Mouse (Mus musculus): ENCODE measurements around the gene Cavin2. TPM values are rescaled to one million over a fixed set of nuclear protein-coding genes. Genes with fewer than 3 reads are reported as not detected.

The Cavin2 gene
- total RNA-seq, 1 experiment = 0.13 TPM

DNA sequence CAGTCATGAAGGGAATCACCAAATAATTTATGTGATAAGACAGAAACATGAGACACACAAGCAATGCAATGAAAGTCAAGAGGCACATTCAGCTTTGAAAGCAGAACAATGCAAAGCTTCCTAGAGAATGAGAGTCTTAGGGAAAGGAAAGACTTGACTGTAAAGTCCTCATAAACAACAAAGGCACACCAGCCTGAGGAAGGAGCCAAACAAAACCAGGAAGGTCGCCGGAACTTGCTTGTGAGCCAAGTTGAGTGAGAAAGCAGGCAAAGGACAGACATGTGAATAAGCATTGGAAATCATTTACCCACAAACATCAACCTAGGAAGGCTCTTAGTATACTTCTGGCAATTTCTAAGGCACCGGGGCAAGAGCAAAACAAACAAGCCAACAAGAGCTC lies 43.5 kb upstream of the Cavin2 start:
- H3K36me3 ChIP-seq (ENCODE audit: control insufficient read depth, insufficient read depth, low read length, poor library complexity, severe bottlenecking) = no peaks in the 10 kb centered on the region
- no peaks in the 10 kb centered on the region for H3K9me3 ChIP-seq (ENCODE audit: control insufficient read depth, insufficient read depth, low read depth, low read length)
- no peak overlapping the region for H3K4me3 ChIP-seq (ENCODE audit: insufficient read depth in 1 of 2, low read depth in 1 of 2, low read length in 2 of 2, poor library complexity in 1 of 2, severe bottlenecking in 1 of 2)
- H3K27ac ChIP-seq (ENCODE audit: insufficient read depth, low read depth, low read length, poor library complexity, severe bottlenecking) = no peak overlapping the region
- H3K4me1 ChIP-seq (ENCODE audit: control insufficient read depth in 2 of 2, insufficient read depth in 2 of 2, low read length in 2 of 2, poor library complexity in 1 of 2) = no peaks in the 10 kb centered on the region
- no peak overlapping the region for H3K9ac ChIP-seq (ENCODE audit: insufficient read depth, low read depth, low read length, poor library complexity, severe bottlenecking)
- no peak for DNase-seq (ENCODE audit: low read depth, low spot score)
- TF ChIP-seq HCFC1 (IDR thresholded peaks at IDR 0.05; ENCODE audit: borderline replicate concordance, insufficient read depth, low read length) = no peak
- no peak for TF ChIP-seq ZC3H11A (IDR thresholded peaks at IDR 0.05; ENCODE audit: borderline replicate concordance, low read depth, low read length)
- no peak for TF ChIP-seq MAFK (IDR thresholded peaks at IDR 0.05; ENCODE audit: insufficient read depth, low read depth, low read length)
- TF ChIP-seq ZNF384 (IDR thresholded peaks at IDR 0.05; ENCODE audit: low read depth, low read length) = no peak
- TF ChIP-seq CHD2 (IDR thresholded peaks at IDR 0.05; ENCODE audit: low read depth, low read length) = no peak
- in situ Hi-C loops (cut with MboI; ENCODE audit: low sequenced_read_pairs in 2 of 2, unreplicated experiment in 2 of 2) = no loop called here

DNA sequence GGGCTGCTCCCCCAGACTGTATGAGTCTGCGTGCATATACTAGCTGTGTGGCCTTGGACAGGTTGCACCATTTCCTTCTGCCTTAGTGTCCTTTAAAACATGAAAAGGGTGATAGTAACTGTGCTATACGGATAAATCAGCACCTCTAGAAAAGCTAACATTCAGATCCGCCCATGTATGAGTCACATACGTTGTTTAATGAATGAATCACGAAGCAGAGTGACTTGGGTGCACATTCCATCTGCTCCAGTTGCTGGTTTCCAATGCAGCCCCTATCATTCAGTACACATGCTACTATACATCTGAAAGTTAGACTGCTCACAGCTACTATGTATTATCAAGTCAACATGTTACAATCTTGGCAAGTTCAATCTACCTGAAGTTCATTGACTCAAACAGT lies 38.6 kb upstream of the Cavin2 start:
- TF ChIP-seq ZC3H11A (IDR thresholded peaks at IDR 0.05; ENCODE audit: borderline replicate concordance, low read depth, low read length) (no peak), CHD2 (IDR thresholded peaks at IDR 0.05; ENCODE audit: low read depth, low read length) (no peak), MAFK (IDR thresholded peaks at IDR 0.05; ENCODE audit: insufficient read depth, low read depth, low read length) (no peak), ZNF384 (IDR thresholded peaks at IDR 0.05; ENCODE audit: low read depth, low read length) (no peak)
- no peak overlapping the region for H3K4me3 ChIP-seq (ENCODE audit: insufficient read depth in 1 of 2, low read depth in 1 of 2, low read length in 2 of 2, poor library complexity in 1 of 2, severe bottlenecking in 1 of 2)
- no peak for DNase-seq (ENCODE audit: low read depth, low spot score)
- no peak overlapping the region for H3K9ac ChIP-seq (ENCODE audit: insufficient read depth, low read depth, low read length, poor library complexity, severe bottlenecking)
- in situ Hi-C loops (cut with MboI; ENCODE audit: low sequenced_read_pairs in 2 of 2, unreplicated experiment in 2 of 2) = no loop called here
- H3K27ac ChIP-seq (ENCODE audit: insufficient read depth, low read depth, low read length, poor library complexity, severe bottlenecking) = no peak overlapping the region
- no peaks in the 10 kb centered on the region for H3K9me3 ChIP-seq (ENCODE audit: control insufficient read depth, insufficient read depth, low read depth, low read length)
- H3K36me3 ChIP-seq (ENCODE audit: control insufficient read depth, insufficient read depth, low read length, poor library complexity, severe bottlenecking) = no peaks in the 10 kb centered on the region
- no peaks in the 10 kb centered on the region for H3K4me1 ChIP-seq (ENCODE audit: control insufficient read depth in 2 of 2, insufficient read depth in 2 of 2, low read length in 2 of 2, poor library complexity in 1 of 2)

DNA sequence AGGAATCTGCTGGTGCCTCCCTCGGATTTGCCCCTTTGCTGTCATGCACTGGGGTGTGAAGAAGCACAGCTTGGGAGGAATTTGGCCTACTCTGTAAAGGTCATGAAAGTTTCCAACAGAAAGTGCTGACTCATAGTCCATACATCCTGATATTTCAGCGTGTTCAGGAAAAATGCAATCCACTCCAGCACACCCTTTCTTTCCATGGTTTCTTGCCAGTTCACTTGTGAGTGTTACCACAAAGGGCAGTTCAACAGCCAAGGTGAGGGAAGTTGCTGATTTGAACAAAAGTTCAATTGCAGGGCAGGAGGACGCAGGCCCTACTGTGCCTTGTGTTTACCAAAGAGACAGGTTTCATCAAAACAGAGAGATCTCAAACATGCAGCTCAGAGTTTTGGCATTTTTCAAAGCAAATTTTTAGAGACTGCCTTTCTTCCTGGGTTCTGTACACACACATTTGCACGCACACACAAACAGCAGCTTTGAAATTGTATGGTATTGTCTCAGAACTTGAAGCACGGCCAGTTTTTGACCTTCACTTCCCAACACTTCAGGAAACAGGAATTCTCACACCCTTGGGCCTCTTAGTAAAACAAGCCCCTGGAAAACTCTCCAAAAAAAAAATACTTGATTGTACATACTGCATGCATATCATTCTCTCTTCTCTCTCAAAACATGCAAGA lies 23.7 kb upstream of the Cavin2 start:
- in situ Hi-C loops (cut with MboI; ENCODE audit: low sequenced_read_pairs in 2 of 2, unreplicated experiment in 2 of 2) = no loop called here
- TF ChIP-seq ZNF384 (IDR thresholded peaks at IDR 0.05; ENCODE audit: low read depth, low read length) (0 out of 2 replicates have a peak, but pooled peaks have one; percentile 1), CHD2 (IDR thresholded peaks at IDR 0.05; ENCODE audit: low read depth, low read length) (no peak), ZC3H11A (IDR thresholded peaks at IDR 0.05; ENCODE audit: borderline replicate concordance, low read depth, low read length) (no peak), MAFK (IDR thresholded peaks at IDR 0.05; ENCODE audit: insufficient read depth, low read depth, low read length) (peak; percentile 73)
- Histone ChIP-seq H3K4me1 (ENCODE audit: control insufficient read depth in 2 of 2, insufficient read depth in 2 of 2, low read length in 2 of 2, poor library complexity in 1 of 2) (peaks cover 0 to 2% of the 10 kb centered on the region in 2 experiments; a peak in 1 of 4 replicates), H3K36me3 (ENCODE audit: control insufficient read depth, insufficient read depth, low read length, poor library complexity, severe bottlenecking) (no peaks in the 10 kb centered on the region), H3K9ac (ENCODE audit: insufficient read depth, low read depth, low read length, poor library complexity, severe bottlenecking) (no peak overlapping the region), H3K27ac (ENCODE audit: insufficient read depth, low read depth, low read length, poor library complexity, severe bottlenecking) (no peak overlapping the region), H3K9me3 (ENCODE audit: control insufficient read depth, insufficient read depth, low read depth, low read length) (no peaks in the 10 kb centered on the region), H3K4me3 (ENCODE audit: insufficient read depth in 1 of 2, low read depth in 1 of 2, low read length in 2 of 2, poor library complexity in 1 of 2, severe bottlenecking in 1 of 2) (no peak overlapping the region)
- DNase-seq (ENCODE audit: low read depth, low spot score) = no peak

DNA sequence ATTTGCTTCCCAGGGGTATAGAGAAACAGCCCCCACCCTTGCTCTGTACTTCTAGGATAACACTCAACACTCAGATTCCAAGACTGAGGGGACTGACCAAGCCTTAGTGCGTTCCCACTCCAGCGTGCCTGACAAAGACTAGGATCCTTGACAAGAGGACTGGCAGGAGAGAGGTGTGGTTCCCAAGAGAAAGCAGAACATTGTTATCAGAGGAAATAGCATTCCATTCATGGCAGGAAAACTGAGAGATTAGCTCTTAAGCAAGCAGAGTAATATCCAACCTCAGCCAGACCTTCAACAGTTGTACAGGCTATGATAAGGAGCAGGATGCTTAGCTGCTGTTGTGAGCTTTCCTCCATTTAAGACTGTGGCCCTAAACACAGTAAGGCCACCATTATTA lies 23.0 kb upstream of the Cavin2 start:
- DNase-seq (ENCODE audit: low read depth, low spot score) = no peak
- H3K9ac ChIP-seq (ENCODE audit: insufficient read depth, low read depth, low read length, poor library complexity, severe bottlenecking) = no peak overlapping the region

More for the DNA sequence above, 23.0 kb upstream of the Cavin2 start:
- no peaks in the 10 kb centered on the region for H3K36me3 ChIP-seq (ENCODE audit: control insufficient read depth, insufficient read depth, low read length, poor library complexity, severe bottlenecking)
- no peak overlapping the region for H3K4me3 ChIP-seq (ENCODE audit: insufficient read depth in 1 of 2, low read depth in 1 of 2, low read length in 2 of 2, poor library complexity in 1 of 2, severe bottlenecking in 1 of 2)
- no peak overlapping the region for H3K27ac ChIP-seq (ENCODE audit: insufficient read depth, low read depth, low read length, poor library complexity, severe bottlenecking)
- no peaks in the 10 kb centered on the region for H3K9me3 ChIP-seq (ENCODE audit: control insufficient read depth, insufficient read depth, low read depth, low read length)
- no peak for TF ChIP-seq CHD2 (IDR thresholded peaks at IDR 0.05; ENCODE audit: low read depth, low read length)
- no peak for TF ChIP-seq MAFK (IDR thresholded peaks at IDR 0.05; ENCODE audit: insufficient read depth, low read depth, low read length)
- TF ChIP-seq ZNF384 (IDR thresholded peaks at IDR 0.05; ENCODE audit: low read depth, low read length) = no peak
- TF ChIP-seq HCFC1 (IDR thresholded peaks at IDR 0.05; ENCODE audit: borderline replicate concordance, insufficient read depth, low read length) = no peak
- TF ChIP-seq ZC3H11A (IDR thresholded peaks at IDR 0.05; ENCODE audit: borderline replicate concordance, low read depth, low read length) = no peak
- H3K4me1 ChIP-seq (ENCODE audit: control insufficient read depth in 2 of 2, insufficient read depth in 2 of 2, low read length in 2 of 2, poor library complexity in 1 of 2) = peaks cover 0 to 2% of the 10 kb centered on the region in 2 experiments; a peak in 1 of 4 replicates
- in situ Hi-C loops (cut with MboI; ENCODE audit: low sequenced_read_pairs in 2 of 2, unreplicated experiment in 2 of 2) = no loop called here
